Comparison of ENCODE assay signal across 14 mouse cellular contexts in genomic region chrX:52365790-52366189, GRCm38 (mm10).
"Had no signal": no experiment of that assay in that cellular context is flagged by ENCODE, and none has a peak within 500 bp of the region (broad histone marks: within the 10 kb centered on the region; RNA-seq: fewer than 3 reads in every experiment).

No protein-coding gene starts in this region.

- H3K4me1 ChIP-seq: midbrain, embryonic 13.5 days had no signal

- ATAC-seq: intestine, postnatal 0 days; midbrain, embryonic 13.5 days had no signal

- H3K27ac ChIP-seq: layer of hippocampus, adult 2 months; limb, embryonic 13.5 days; liver, embryonic 14.5 days; midbrain, embryonic 13.5 days had no signal

- H3K4me2 ChIP-seq: limb, embryonic 13.5 days; midbrain, embryonic 13.5 days had no signal

- H3K9me3 ChIP-seq: limb, embryonic 13.5 days; midbrain, embryonic 13.5 days had no signal

- H3K9ac ChIP-seq: limb, embryonic 13.5 days; liver, embryonic 14.5 days; midbrain, embryonic 13.5 days had no signal

- H3K27me3 ChIP-seq: midbrain, embryonic 13.5 days had no signal

- H3K4me3 ChIP-seq: layer of hippocampus, adult 2 months; limb, embryonic 13.5 days; midbrain, embryonic 13.5 days had no signal

- DNase-seq: kidney, postnatal 10 days; kidney, postnatal 4 days; left cerebral cortex, postnatal 4 days; lung, adult 18-20 months; retina, postnatal 1 day; right cerebral cortex, postnatal 4 days; spleen, adult 18-20 months; thymus, adult 18-20 months; thymus, postnatal 14 days had no signal

- H3K36me3 ChIP-seq: limb, embryonic 13.5 days; midbrain, embryonic 13.5 days had no signal
